Mouse (Mus musculus): ENCODE results near the gene Ntrk1. TPM values are rescaled to one million over a fixed set of nuclear protein-coding genes. Genes with fewer than 3 reads are reported as not detected.
A peak's percentile ranks its signal among the peaks of the same experiment; 100 is the strongest.

Ntrk1 gene
- total and polyA plus RNA-seq, 3 experiments = not detected

- TF ChIP-seq ZNF384 (IDR thresholded peaks at IDR 0.05; ENCODE audit: low read depth, low read length) = no peak
- TF ChIP-seq MYB (IDR thresholded peaks at IDR 0.05; ENCODE audit: low read depth, low read length) = no peak
- peak; percentile 68 to 90 (median 90) for TF ChIP-seq CTCF (IDR thresholded peaks at IDR 0.05 in 2 of 3, conservative IDR thresholded peaks at IDR 0.05 in 1 of 3; ENCODE audit: control insufficient read depth in 1 of 3, insufficient read depth in 1 of 3, low read depth in 2 of 3, low read length in 3 of 3, poor library complexity in 1 of 3, severe bottlenecking in 1 of 3)
- TF ChIP-seq NRF1 (IDR thresholded peaks at IDR 0.05; ENCODE audit: insufficient read depth, low read depth, low read length, poor library complexity, severe bottlenecking) = no peak
- TF ChIP-seq MYC (IDR thresholded peaks at IDR 0.05; ENCODE audit: low read depth, low read length) = no peak
- peak; percentile 84 for TF ChIP-seq RAD21 (IDR thresholded peaks at IDR 0.05; ENCODE audit: low read depth, low read length)
- peak; percentile 57 for TF ChIP-seq ZC3H11A (IDR thresholded peaks at IDR 0.05; ENCODE audit: low read depth, low read length)
- peak; percentile 87 for TF ChIP-seq SMC3 (IDR thresholded peaks at IDR 0.05; ENCODE audit: low read depth, low read length)
- no peak overlapping the region for H3K4me3 ChIP-seq (ENCODE audit: control insufficient read depth in 1 of 2, insufficient read depth in 1 of 2, low read depth in 2 of 2, low read length in 2 of 2)
- no peak overlapping the region for H3K27ac ChIP-seq (ENCODE audit: control insufficient read depth, low read depth, low read length)
- H3K4me1 ChIP-seq (ENCODE audit: control insufficient read depth in 1 of 2, insufficient read depth in 2 of 2, low read length in 2 of 2) = peaks cover 0 to 11% of the 10 kb centered on the region in 2 experiments; a peak in 2 of 4 replicates
- no peaks in the 10 kb centered on the region for H3K9me3 ChIP-seq (replicated peaks; ENCODE audit: insufficient read depth, low read length)
- no peak overlapping the region for H3K9ac ChIP-seq (ENCODE audit: control insufficient read depth, low read depth, low read length, poor library complexity, severe bottlenecking)
- peaks cover 0 to 2% of the 10 kb centered on the region in 2 experiments; a peak in 1 of 4 replicates for H3K36me3 ChIP-seq (ENCODE audit: control insufficient read depth in 1 of 2, insufficient read depth in 2 of 2, low read length in 2 of 2)
- peak; percentile 53 for DNase-seq (ENCODE audit: low read depth, low spot score)
- no peaks in the 10 kb centered on the region for H3K79me2 ChIP-seq (ENCODE audit: control insufficient read depth, insufficient read depth, low read length, poor library complexity)
- peaks cover 0 to 5% of the 10 kb centered on the region in 2 experiments; a peak in 3 of 4 replicates for H3K27me3 ChIP-seq (ENCODE audit: control insufficient read depth in 1 of 2, insufficient read depth in 2 of 2, low read length in 2 of 2)
Measured at GRCm38 (mm10) chr3:87795336-87796277, 645 bp upstream of the Ntrk1 start.

- H3K4me3 ChIP-seq (ENCODE audit: control insufficient read depth in 1 of 2, insufficient read depth in 1 of 2, low read depth in 2 of 2, low read length in 2 of 2) = no peak overlapping the region
- DNase-seq (ENCODE audit: low read depth, low spot score) = no peak
- H3K79me2 ChIP-seq (ENCODE audit: control insufficient read depth, insufficient read depth, low read length, poor library complexity) = no peaks in the 10 kb centered on the region
- H3K4me1 ChIP-seq (ENCODE audit: control insufficient read depth in 1 of 2, insufficient read depth in 2 of 2, low read length in 2 of 2) = peaks cover 0 to 17% of the 10 kb centered on the region in 2 experiments; a peak in 2 of 4 replicates
- H3K9me3 ChIP-seq (replicated peaks; ENCODE audit: insufficient read depth, low read length) = no peaks in the 10 kb centered on the region
- no peak for TF ChIP-seq ZC3H11A (IDR thresholded peaks at IDR 0.05; ENCODE audit: low read depth, low read length)
- no peak for TF ChIP-seq SMC3 (IDR thresholded peaks at IDR 0.05; ENCODE audit: low read depth, low read length)
- no peak for TF ChIP-seq BHLHE40 (IDR thresholded peaks at IDR 0.05; ENCODE audit: borderline replicate concordance, low read depth, low read length)
- TF ChIP-seq GABPA (IDR thresholded peaks at IDR 0.05; ENCODE audit: low read depth, low read length) = no peak
- no peak for TF ChIP-seq MAFK (IDR thresholded peaks at IDR 0.05; ENCODE audit: borderline replicate concordance, low read depth, low read length)
- no peak for TF ChIP-seq MEF2A (IDR thresholded peaks at IDR 0.05; ENCODE audit: extremely low read depth, insufficient replicate concordance, low read depth, low read length, poor library complexity, severe bottlenecking)
- TF ChIP-seq MAZ (IDR thresholded peaks at IDR 0.05; ENCODE audit: low read depth, low read length) = no peak
- TF ChIP-seq ETS1 (IDR thresholded peaks at IDR 0.05; ENCODE audit: low read depth, low read length) = no peak
- TF ChIP-seq ZNF384 (IDR thresholded peaks at IDR 0.05; ENCODE audit: low read depth, low read length) = no peak
- no peak for TF ChIP-seq NRF1 (IDR thresholded peaks at IDR 0.05; ENCODE audit: insufficient read depth, low read depth, low read length, poor library complexity, severe bottlenecking)
- TF ChIP-seq POLR2AphosphoS2 (IDR thresholded peaks at IDR 0.05; ENCODE audit: low read length) = no peak
- no peak for TF ChIP-seq ELF1 (IDR thresholded peaks at IDR 0.05; ENCODE audit: low read depth, low read length)
- TF ChIP-seq EP300 (IDR thresholded peaks at IDR 0.05; ENCODE audit: low read depth in 1 of 2, low read length in 2 of 2) = no peak
- no peak for TF ChIP-seq NELFE (IDR thresholded peaks at IDR 0.05; ENCODE audit: low read depth, low read length)
- no peak for TF ChIP-seq MYC (IDR thresholded peaks at IDR 0.05; ENCODE audit: low read depth, low read length)
- no peak for TF ChIP-seq TAL1 (IDR thresholded peaks at IDR 0.05; ENCODE audit: low read length)
- TF ChIP-seq ZKSCAN1 (IDR thresholded peaks at IDR 0.05; ENCODE audit: low read depth, low read length) = no peak
- TF ChIP-seq MYB (IDR thresholded peaks at IDR 0.05; ENCODE audit: low read depth, low read length) = no peak
- peaks cover 0 to 1% of the 10 kb centered on the region in 2 experiments; a peak in 3 of 4 replicates for H3K27me3 ChIP-seq (ENCODE audit: control insufficient read depth in 1 of 2, insufficient read depth in 2 of 2, low read length in 2 of 2)
- H3K36me3 ChIP-seq (ENCODE audit: control insufficient read depth in 1 of 2, insufficient read depth in 2 of 2, low read length in 2 of 2) = peaks cover 0 to 4% of the 10 kb centered on the region in 2 experiments; a peak in 2 of 4 replicates
- H3K9ac ChIP-seq (ENCODE audit: control insufficient read depth, low read depth, low read length, poor library complexity, severe bottlenecking) = no peak overlapping the region
- H3K27ac ChIP-seq (ENCODE audit: control insufficient read depth, low read depth, low read length) = no peak overlapping the region
Measured at GRCm38 (mm10) chr3:87789768-87790167, 5.2 kb downstream of the Ntrk1 start.
